Mouse (Mus musculus): ENCODE data around the gene Alox12b. TPM values are rescaled to one million over a fixed set of nuclear protein-coding genes. Genes with fewer than 3 reads are reported as not detected.

Gene Alox12b
- polyA plus RNA-seq, 1 experiment from 2014 or later: 0.59 TPM

DNA sequence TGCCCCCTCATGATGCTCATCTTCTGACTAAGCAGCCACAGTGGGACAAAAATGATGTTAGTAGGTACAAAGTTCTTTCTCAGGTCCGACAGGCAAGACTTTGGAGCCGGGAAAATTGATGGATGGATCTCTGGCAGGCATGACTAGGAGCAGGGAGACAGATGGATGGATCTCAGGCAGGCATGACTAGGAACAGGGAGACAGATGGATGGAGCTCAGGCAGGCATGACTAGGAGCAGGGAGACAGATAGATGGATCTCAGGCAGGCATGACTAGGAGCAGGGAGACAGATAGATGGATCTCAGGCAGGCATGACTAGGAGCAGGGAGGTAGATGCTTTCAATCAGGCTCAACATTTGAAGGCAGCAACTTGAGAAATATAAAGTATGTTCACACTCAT is 54.6 kb downstream of the Alox12b start:
- H3K4me2 ChIP-seq (replicated peaks): peak overlapping the region; percentile 46
- no peaks in the 10 kb centered on the region for H3K27me3 ChIP-seq (ENCODE audit: control insufficient read depth, insufficient read depth, low read length)
- H3K4me1 ChIP-seq (replicated peaks; ENCODE audit: control insufficient read depth, insufficient read depth, low read length): no peaks in the 10 kb centered on the region
- peak overlapping the region; percentile 28 for H3K4me3 ChIP-seq (replicated peaks; ENCODE audit: low read length)
- H3K9ac ChIP-seq: peak overlapping the region; percentile 55
- 12% methylated on average over 2 of the region's 2 CpGs for WGBS
- ATAC-seq (ENCODE audit: low FRiP score): peak; percentile 46; the same call in 1 of the 2 replicates
- peak overlapping the region; percentile 26; the same call in 1 of the 2 replicates for H3K27ac ChIP-seq
- H3K9me3 ChIP-seq (ENCODE audit: control insufficient read depth, low read length): no peaks in the 10 kb centered on the region
- DNase-seq (ENCODE audit: low spot score): peak; percentile 66
- H3K36me3 ChIP-seq (replicated peaks; ENCODE audit: control insufficient read depth, insufficient read depth): no peaks in the 10 kb centered on the region

GRCm38 (mm10) chr11:69217411-69217810 is 60.6 kb downstream of the Alox12b start:
- ATAC-seq (ENCODE audit: low FRiP score) (no peak), DNase-seq (ENCODE audit: low spot score) (no peak)
- H3K27ac ChIP-seq: no peak overlapping the region
- WGBS: 88% methylated on average over 5 of the region's 5 CpGs
- H3K4me3 ChIP-seq (replicated peaks; ENCODE audit: low read length): no peak overlapping the region
- H3K36me3 ChIP-seq (replicated peaks; ENCODE audit: control insufficient read depth, insufficient read depth): no peaks in the 10 kb centered on the region
- no peaks in the 10 kb centered on the region for H3K27me3 ChIP-seq (ENCODE audit: control insufficient read depth, insufficient read depth, low read length)
- H3K4me1 ChIP-seq (replicated peaks; ENCODE audit: control insufficient read depth, insufficient read depth, low read length): no peaks in the 10 kb centered on the region
- no peaks in the 10 kb centered on the region for H3K9me3 ChIP-seq (ENCODE audit: control insufficient read depth, low read length)
- no peak overlapping the region for H3K9ac ChIP-seq
- no peak overlapping the region for H3K4me2 ChIP-seq (replicated peaks)

DNA sequence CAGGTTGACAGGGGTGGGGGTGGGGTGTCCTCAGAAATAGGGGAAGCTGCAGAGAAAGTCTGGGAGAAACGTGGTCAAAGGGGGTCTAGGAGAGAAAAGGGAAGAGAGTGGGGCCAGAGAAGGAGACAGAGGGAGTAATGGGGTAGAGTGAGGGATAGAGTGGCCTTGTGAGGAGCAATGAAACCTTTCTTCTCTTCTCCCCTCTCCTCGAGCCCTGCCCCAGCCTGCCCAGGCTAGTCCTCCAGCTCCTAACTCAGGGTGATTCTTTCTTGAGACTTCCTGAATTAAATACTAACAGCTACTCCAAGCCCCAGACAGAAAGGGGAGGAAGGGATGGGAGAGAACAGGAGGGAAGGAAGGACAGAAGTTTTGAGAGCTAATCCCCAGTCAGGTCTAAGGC is 61.9 kb downstream of the Alox12b start:
- Histone ChIP-seq H3K9ac (no peak overlapping the region), H3K4me2 (replicated peaks) (no peak overlapping the region), H3K4me3 (replicated peaks; ENCODE audit: low read length) (no peak overlapping the region), H3K9me3 (ENCODE audit: control insufficient read depth, low read length) (no peaks in the 10 kb centered on the region), H3K27me3 (ENCODE audit: control insufficient read depth, insufficient read depth, low read length) (no peaks in the 10 kb centered on the region), H3K36me3 (replicated peaks; ENCODE audit: control insufficient read depth, insufficient read depth) (no peaks in the 10 kb centered on the region), H3K27ac (no peak overlapping the region), H3K4me1 (replicated peaks; ENCODE audit: control insufficient read depth, insufficient read depth, low read length) (no peaks in the 10 kb centered on the region)
- ATAC-seq (ENCODE audit: low FRiP score) (no peak), DNase-seq (ENCODE audit: low spot score) (no peak)
- WGBS: 56% methylated on average over 2 of the region's 2 CpGs

Other genes with a start within 250 kb of the Alox12b start
- 0.52 and 0.56 TPM in 2 replicates for gene Odf4, start 229.9 kb upstream of the Alox12b start, polyA plus RNA-seq (2014; fragmentation: Nextera tagmentation; extraction: Ambion mirVana)
- gene Arhgef15, start 199.5 kb upstream of the Alox12b start, polyA plus RNA-seq (2014; fragmentation: Nextera tagmentation; extraction: Ambion mirVana): 20.1 and 23.4 TPM in 2 replicates
- 2.0 and 2.3 TPM in 2 replicates for gene Slc25a35, start 188.9 kb upstream of the Alox12b start, polyA plus RNA-seq (2014; fragmentation: Nextera tagmentation; extraction: Ambion mirVana)
- gene Rangrf, start 181.8 kb upstream of the Alox12b start, polyA plus RNA-seq (2014; fragmentation: Nextera tagmentation; extraction: Ambion mirVana): 26.2 and 32.3 TPM in 2 replicates
- 12.7 and 15.3 TPM in 2 replicates for gene Pfas, start 148.5 kb upstream of the Alox12b start, polyA plus RNA-seq (2014; fragmentation: Nextera tagmentation; extraction: Ambion mirVana)
- gene Ctc1, start 141.1 kb upstream of the Alox12b start, polyA plus RNA-seq (2014; fragmentation: Nextera tagmentation; extraction: Ambion mirVana): 54.4 and 58.9 TPM in 2 replicates
- gene Aurkb, start 111.3 kb upstream of the Alox12b start, polyA plus RNA-seq (2014; fragmentation: Nextera tagmentation; extraction: Ambion mirVana): 17.0 and 22.0 TPM in 2 replicates
- gene Borcs6, start 97.3 kb upstream of the Alox12b start, polyA plus RNA-seq (2014; fragmentation: Nextera tagmentation; extraction: Ambion mirVana): 18.6 and 24.3 TPM in 2 replicates
- 40.3 and 40.7 TPM in 2 replicates for gene Tmem107, start 86.2 kb upstream of the Alox12b start, polyA plus RNA-seq (2014; fragmentation: Nextera tagmentation; extraction: Ambion mirVana)
- 324 and 368 TPM in 2 replicates for gene Vamp2, start 68.5 kb upstream of the Alox12b start, polyA plus RNA-seq (2014; fragmentation: Nextera tagmentation; extraction: Ambion mirVana)
- 9.6 and 10.1 TPM in 2 replicates for gene Per1, start 61.8 kb upstream of the Alox12b start, polyA plus RNA-seq (2014; fragmentation: Nextera tagmentation; extraction: Ambion mirVana)
- gene Hes7, start 36.6 kb upstream of the Alox12b start, polyA plus RNA-seq (2014; fragmentation: Nextera tagmentation; extraction: Ambion mirVana): 0.43 and 0.52 TPM in 2 replicates
- 0.39 and 0.56 TPM in 2 replicates for gene 9130213A22Rik, start 34.4 kb upstream of the Alox12b start, polyA plus RNA-seq (2014; fragmentation: Nextera tagmentation; extraction: Ambion mirVana)
- 4.3 and 4.9 TPM in 2 replicates for gene Aloxe3, start 31.1 kb upstream of the Alox12b start, polyA plus RNA-seq (2014; fragmentation: Nextera tagmentation; extraction: Ambion mirVana)
- gene Alox8, start 40.9 kb downstream of the Alox12b start, polyA plus RNA-seq (2014; fragmentation: Nextera tagmentation; extraction: Ambion mirVana): 0.25 and 0.30 TPM in 2 replicates
- 0.29 and 0.34 TPM in 2 replicates for gene Gucy2e, start 80.0 kb downstream of the Alox12b start, polyA plus RNA-seq (2014; fragmentation: Nextera tagmentation; extraction: Ambion mirVana)
- 11.0 and 12.3 TPM in 2 replicates for gene Cntrob, start 166.8 kb downstream of the Alox12b start, polyA plus RNA-seq (2014; fragmentation: Nextera tagmentation; extraction: Ambion mirVana)
- gene Trappc1, start 167.0 kb downstream of the Alox12b start, polyA plus RNA-seq (2014; fragmentation: Nextera tagmentation; extraction: Ambion mirVana): 176 and 197 TPM in 2 replicates
- 4.3 and 4.7 TPM in 2 replicates for gene Kcnab3, start 169.3 kb downstream of the Alox12b start, polyA plus RNA-seq (2014; fragmentation: Nextera tagmentation; extraction: Ambion mirVana)
- gene Rnf227, start 183.5 kb downstream of the Alox12b start, polyA plus RNA-seq (2014; fragmentation: Nextera tagmentation; extraction: Ambion mirVana): 224 and 231 TPM in 2 replicates
- 67.5 and 76.6 TPM in 2 replicates for gene Chd3, start 212.4 kb downstream of the Alox12b start, polyA plus RNA-seq (2014; fragmentation: Nextera tagmentation; extraction: Ambion mirVana)
- 117 and 130 TPM in 2 replicates for gene Naa38, start 238.5 kb downstream of the Alox12b start, polyA plus RNA-seq (2014; fragmentation: Nextera tagmentation; extraction: Ambion mirVana)
- gene Cyb5d1, start 238.6 kb downstream of the Alox12b start, polyA plus RNA-seq (2014; fragmentation: Nextera tagmentation; extraction: Ambion mirVana): 23.9 and 26.7 TPM in 2 replicates
- 5.4 and 7.7 TPM in 2 replicates for gene Tmem88, start 241.2 kb downstream of the Alox12b start, polyA plus RNA-seq (2014; fragmentation: Nextera tagmentation; extraction: Ambion mirVana)